Mouse (Mus musculus) C3H10T1/2 (cell line): ENCODE data around the gene Sf3b1. TPM values are rescaled to one million over a fixed set of nuclear protein-coding genes. Genes with fewer than 3 reads are reported as not detected.

Experiments used
- polyA plus RNA-seq, 2 experiments: library from polyadenylated mRNA; unstranded; fragments of >200 nt; fragmentation: generic; extraction: Trizol; gene quantifications; one replicate each; pipeline ENCODE4 v1.2.1; 2012; ENCODE audit warnings: missing spikeins in 2 of 2

Gene Sf3b1
- polyA plus RNA-seq = 10 to 100 TPM in 1 of 2 experiments, 1 to 10 TPM in 1; 2.1 to 21.1 TPM

DNA sequence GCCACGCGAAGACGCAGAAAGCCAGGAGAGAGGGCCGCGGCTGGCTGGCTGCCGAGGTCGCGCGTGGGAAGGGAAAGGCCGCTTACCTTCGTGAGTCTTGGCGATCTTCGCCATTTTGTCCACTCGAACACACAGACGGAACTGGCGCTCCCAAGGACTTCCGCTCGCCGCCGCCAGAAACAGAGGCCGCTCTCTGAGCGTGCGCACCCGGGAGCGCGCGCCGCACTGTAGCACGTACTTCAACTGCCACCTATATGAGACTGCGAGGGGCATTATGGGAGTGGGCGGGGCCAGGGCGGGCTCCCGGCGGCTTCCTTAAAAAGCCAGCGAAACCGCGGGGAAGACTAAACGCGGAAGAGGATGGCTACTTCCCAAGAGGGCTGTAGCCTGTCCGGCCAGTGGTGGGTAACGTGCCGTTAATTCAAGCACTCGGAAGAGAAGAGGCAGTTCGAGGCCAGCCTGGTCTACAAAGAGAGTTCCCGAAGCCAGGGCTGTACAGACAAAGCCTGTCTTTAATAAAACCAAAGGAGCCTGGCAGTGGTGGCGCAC is at the start of gene Sf3b1:
TSS of gene Sf3b1 (minus strand) at position 229 of the 549 bp plus-strand sequence.

DNA sequence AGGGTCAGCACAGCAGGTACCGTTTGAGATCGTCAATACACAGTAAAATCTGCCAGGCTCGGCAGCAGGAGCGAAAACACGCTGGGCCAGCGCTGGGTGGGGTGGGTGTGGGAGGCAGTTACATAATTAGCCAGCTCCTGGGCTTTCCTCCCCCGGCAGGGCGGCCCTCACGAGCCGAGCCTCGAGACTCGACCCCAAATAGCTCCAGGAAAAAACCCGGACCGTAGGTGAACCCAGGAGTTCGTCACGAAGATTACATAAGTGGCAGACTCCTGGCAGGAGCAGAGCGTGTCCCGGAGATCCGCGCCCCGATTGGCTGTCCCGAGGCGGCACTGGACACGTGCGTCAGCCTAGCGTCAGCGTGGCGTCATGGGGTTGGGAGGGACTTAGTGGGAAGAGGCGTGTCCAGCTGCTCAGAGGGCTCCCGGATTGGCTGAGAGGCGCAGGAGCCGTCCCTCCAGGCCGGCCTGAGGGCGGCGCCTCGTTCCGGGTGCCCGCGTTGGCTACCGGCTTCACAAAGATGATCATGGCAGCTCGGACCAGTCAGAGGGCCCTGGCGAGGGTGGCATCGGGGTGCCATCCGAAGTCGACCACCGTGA is 25.2 kb upstream of the Sf3b1 start, which contains the start of gene Coq10b:
TSS of gene Coq10b (plus strand) at position 416 of the 599 bp plus-strand sequence.

Other genes with a start within 250 kb of the Sf3b1 start
- 1 to 10 TPM in 1 of 2 experiments, under 1 TPM in 1; 0.28 to 6.6 TPM for gene Ankrd44, start 101.1 kb downstream of the Sf3b1 start, polyA plus RNA-seq
- gene Coq10b, start 25.3 kb upstream of the Sf3b1 start, polyA plus RNA-seq = 1 to 10 TPM; 1.6 to 2.9 TPM
- 100 to 1,000 TPM; 253 to 330 TPM for gene Hspe1, start 60.7 kb upstream of the Sf3b1 start, polyA plus RNA-seq
- 10 to 100 TPM; 36.1 to 61.1 TPM for gene Hspd1, start 60.8 kb upstream of the Sf3b1 start, polyA plus RNA-seq
- 1 to 10 TPM; 1.1 to 6.1 TPM for gene Mob4, start 103.8 kb upstream of the Sf3b1 start, polyA plus RNA-seq
- gene Rftn2, start 199.3 kb upstream of the Sf3b1 start, polyA plus RNA-seq = 1 to 10 TPM; 1.5 to 6.8 TPM
- gene Mars2, start 209.7 kb upstream of the Sf3b1 start, polyA plus RNA-seq = under 1 TPM; 0.28 to 0.34 TPM